Mouse (Mus musculus): ENCODE data around the gene Hnrnpdl.

- TF ChIP-seq POLR2A (IDR thresholded peaks at IDR 0.05; ENCODE audit: insufficient read depth, low read depth, low read length) (no peak), CTCF (IDR thresholded peaks at IDR 0.05; ENCODE audit: insufficient read depth, low read depth, low read length) (no peak)
These were observed 33.0 kb downstream of the Hnrnpdl start for GRCm38 (mm10) chr5:100006324-100007039.

Data from olfactory bulb, adult 2 months (tissue).